Mouse (Mus musculus) liver, embryonic 12.5 days (tissue): ENCODE measurements around the gene Patj. TPM values are rescaled to one million over a fixed set of nuclear protein-coding genes. Genes with fewer than 3 reads are reported as not detected.
"Not testable (repeated sequence)": the region's sequence is repeated elsewhere in the genome, so short reads cannot be mapped to it uniquely, and the experiment has no call there.

Source experiments
- ATAC-seq: fragments of 200-750 bp; cut with Nextera tagmentation; 2 replicates; pipeline ENCODE4 v1.8.0; 2017; ENCODE audit warnings: moderate number of reproducible peaks, mild to moderate bottlenecking, moderate library complexity
- H3K27ac ChIP-seq: fragments of 300-500 bp; sonication (generic); 2 replicates; pipeline ENCODE4 v1.5.1; 2016; ENCODE audit warnings: mild to moderate bottlenecking
- H3K27me3 ChIP-seq: fragments of 300-500 bp; sonication (generic); replicated peaks from 2 replicates; pipeline ENCODE4 v1.6.1; 2016; ENCODE audit warnings: mild to moderate bottlenecking, moderate library complexity
- H3K36me3 ChIP-seq: fragments of 300-500 bp; sonication (generic); 2 replicates; pipeline ENCODE4 v1.6.1; 2016; ENCODE audit warnings: mild to moderate bottlenecking, moderate library complexity
- H3K4me1 ChIP-seq: fragments of 300-500 bp; sonication (generic); 2 replicates; pipeline ENCODE4 v1.6.1; 2016
- H3K4me2 ChIP-seq: fragments of 300-500 bp; sonication (generic); 2 replicates; pipeline ENCODE4 v1.6.1; 2016; ENCODE audit warnings: mild to moderate bottlenecking, moderate library complexity
- H3K4me3 ChIP-seq: fragments of 300-500 bp; sonication (generic); 2 replicates; pipeline ENCODE4 v1.5.1; 2016; ENCODE audit warnings: mild to moderate bottlenecking, moderate library complexity
- H3K9ac ChIP-seq: fragments of 300-500 bp; sonication (generic); 2 replicates; pipeline ENCODE4 v1.6.1; 2016; ENCODE audit warnings: mild to moderate bottlenecking, moderate library complexity
- H3K9me3 ChIP-seq: fragments of 300-500 bp; sonication (generic); replicated peaks from 2 replicates; pipeline ENCODE4 v1.6.1; 2016; ENCODE audit warnings: mild to moderate bottlenecking, moderate library complexity
- WGBS: fragments of 180-500 bp; shearing (Covaris S2); methylation state at CpG from one replicate; pipeline ENCODE4 v1.1.7; 2016; ENCODE audit not compliant: insufficient replicate concordance; 5-methylcytosine and 5-hydroxymethylcytosine counted together
- polyA plus RNA-seq: library from polyadenylated mRNA; unstranded; fragments of >200 nt; fragmentation: Nextera tagmentation; extraction: Ambion mirVana; gene quantifications from 2 replicates; pipeline ENCODE4 v1.2.1, GENCODE M21; 2016

Gene Patj
- polyA plus RNA-seq, 1 experiment from 2014 or later = 2.4 TPM

DNA sequence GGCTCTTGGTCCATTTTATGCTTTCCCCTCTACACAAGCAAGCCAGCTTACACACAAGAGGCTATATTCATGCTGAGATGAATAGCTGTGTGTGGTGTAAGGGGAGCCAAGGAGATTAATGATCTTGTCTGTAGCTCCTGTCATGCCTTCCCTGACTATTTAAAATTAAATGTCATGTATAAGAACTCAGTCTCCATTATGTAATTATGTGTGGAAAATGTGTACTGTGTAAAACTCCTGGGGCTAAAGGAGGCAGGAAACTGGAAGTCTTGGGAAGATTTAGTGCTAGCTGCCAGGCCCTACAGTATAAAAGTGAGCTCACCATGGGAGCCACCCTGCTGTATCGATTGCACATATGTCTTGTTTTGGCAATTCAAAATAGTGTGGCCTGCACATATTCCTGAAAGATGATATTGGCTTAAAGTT is 203.0 kb downstream of the Patj start:
- Histone ChIP-seq H3K27me3 (no peaks in the 10 kb centered on the region), H3K36me3 (no peaks in the 10 kb centered on the region), H3K9ac (no peak overlapping the region), H3K4me1 (no peaks in the 10 kb centered on the region), H3K4me3 (no peak overlapping the region), H3K9me3 (no peaks in the 10 kb centered on the region), H3K4me2 (no peak overlapping the region), H3K27ac (no peak overlapping the region)
- 73% methylated on average over 1 of the region's 1 CpGs for WGBS
- ATAC-seq = no peak

GRCm38 (mm10) chr4:98599358-98599757 is 203.8 kb downstream of the Patj start:
- Histone ChIP-seq H3K36me3 (no peaks in the 10 kb centered on the region), H3K4me2 (no peak overlapping the region), H3K27me3 (no peaks in the 10 kb centered on the region), H3K9ac (no peak overlapping the region), H3K4me3 (no peak overlapping the region), H3K9me3 (no peaks in the 10 kb centered on the region), H3K4me1 (no peaks in the 10 kb centered on the region), H3K27ac (no peak overlapping the region)
- ATAC-seq = no peak
- WGBS = 72% methylated on average over 6 of the region's 6 CpGs

DNA sequence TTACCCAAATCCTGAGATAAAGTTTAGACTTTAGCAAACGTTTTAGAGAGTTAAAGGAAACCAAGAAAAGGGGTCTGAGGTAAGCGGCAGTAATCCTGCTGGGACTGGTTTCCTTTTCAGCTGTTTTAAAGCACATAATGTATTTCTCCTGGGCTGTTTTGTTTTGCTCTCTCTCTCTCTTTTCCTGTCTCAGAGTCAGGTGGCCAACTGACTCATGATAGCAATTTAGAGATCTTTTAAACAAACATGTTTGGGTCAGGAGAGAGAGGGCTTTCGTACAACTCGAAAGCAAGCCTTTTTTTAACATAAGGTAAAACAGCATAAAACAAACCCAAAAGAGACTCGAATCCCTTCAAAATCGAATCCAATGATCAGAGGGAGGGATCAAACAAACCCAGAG is 207.5 kb downstream of the Patj start:
- no peaks in the 10 kb centered on the region for H3K9me3 ChIP-seq
- H3K36me3 ChIP-seq = no peaks in the 10 kb centered on the region
- H3K27ac ChIP-seq = no peak overlapping the region
- no peak overlapping the region for H3K4me3 ChIP-seq
- no peaks in the 10 kb centered on the region for H3K27me3 ChIP-seq
- H3K9ac ChIP-seq = no peak overlapping the region
- WGBS = 55% methylated on average over 6 of the region's 6 CpGs
- no peaks in the 10 kb centered on the region for H3K4me1 ChIP-seq
- no peak overlapping the region for H3K4me2 ChIP-seq
- no peak for ATAC-seq

- H3K27ac ChIP-seq = no peak overlapping the region
- H3K4me3 ChIP-seq = no peak overlapping the region
- H3K27me3 ChIP-seq = no peaks in the 10 kb centered on the region
- H3K4me1 ChIP-seq = no peaks in the 10 kb centered on the region
- H3K4me2 ChIP-seq = no peak overlapping the region
- no peak for ATAC-seq
- H3K9me3 ChIP-seq = no peaks in the 10 kb centered on the region
- no peak overlapping the region for H3K9ac ChIP-seq
- H3K36me3 ChIP-seq = no peaks in the 10 kb centered on the region
- WGBS = 73% methylated on average over 2 of the region's 2 CpGs
These were observed 214.9 kb downstream of the Patj start for GRCm38 (mm10) chr4:98610501-98610900.

- Histone ChIP-seq H3K27me3 (no peaks in the 10 kb centered on the region), H3K9me3 (no peaks in the 10 kb centered on the region), H3K27ac (no peak overlapping the region), H3K9ac (no peak overlapping the region), H3K4me1 (no peaks in the 10 kb centered on the region), H3K4me2 (no peak overlapping the region), H3K4me3 (no peak overlapping the region), H3K36me3 (no peaks in the 10 kb centered on the region)
- WGBS = 85% methylated on average over 3 of the region's 3 CpGs
- no peak for ATAC-seq
These were observed 218.8 kb downstream of the Patj start for GRCm38 (mm10) chr4:98614395-98614794.

DNA sequence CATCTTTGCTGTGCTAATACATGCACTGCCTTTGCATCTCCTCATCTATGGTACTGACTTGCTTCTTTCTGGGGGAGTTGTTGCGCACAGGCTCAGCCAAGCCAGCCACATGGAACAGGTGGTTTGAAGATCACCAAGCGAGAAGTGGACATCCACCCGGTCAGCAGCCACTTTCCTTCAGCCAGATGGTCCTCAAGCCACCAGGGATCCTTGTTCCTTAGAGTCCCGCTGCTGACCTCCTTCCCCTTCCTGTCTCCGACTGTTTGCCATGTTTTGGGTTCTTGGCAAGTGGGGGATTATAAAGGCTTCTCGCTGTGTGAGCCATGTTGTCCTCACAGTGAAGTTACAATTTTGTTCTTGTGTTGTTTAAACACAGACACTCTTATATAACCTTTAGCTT is 223.6 kb downstream of the Patj start:
- no peaks in the 10 kb centered on the region for H3K27me3 ChIP-seq
- H3K27ac ChIP-seq = no peak overlapping the region
- H3K9me3 ChIP-seq = no peaks in the 10 kb centered on the region
- no peak overlapping the region for H3K4me3 ChIP-seq
- ATAC-seq = no peak
- WGBS = 67% methylated on average over 6 of the region's 6 CpGs
- H3K36me3 ChIP-seq = no peaks in the 10 kb centered on the region
- no peak overlapping the region for H3K9ac ChIP-seq
- no peaks in the 10 kb centered on the region for H3K4me1 ChIP-seq
- H3K4me2 ChIP-seq = no peak overlapping the region

DNA sequence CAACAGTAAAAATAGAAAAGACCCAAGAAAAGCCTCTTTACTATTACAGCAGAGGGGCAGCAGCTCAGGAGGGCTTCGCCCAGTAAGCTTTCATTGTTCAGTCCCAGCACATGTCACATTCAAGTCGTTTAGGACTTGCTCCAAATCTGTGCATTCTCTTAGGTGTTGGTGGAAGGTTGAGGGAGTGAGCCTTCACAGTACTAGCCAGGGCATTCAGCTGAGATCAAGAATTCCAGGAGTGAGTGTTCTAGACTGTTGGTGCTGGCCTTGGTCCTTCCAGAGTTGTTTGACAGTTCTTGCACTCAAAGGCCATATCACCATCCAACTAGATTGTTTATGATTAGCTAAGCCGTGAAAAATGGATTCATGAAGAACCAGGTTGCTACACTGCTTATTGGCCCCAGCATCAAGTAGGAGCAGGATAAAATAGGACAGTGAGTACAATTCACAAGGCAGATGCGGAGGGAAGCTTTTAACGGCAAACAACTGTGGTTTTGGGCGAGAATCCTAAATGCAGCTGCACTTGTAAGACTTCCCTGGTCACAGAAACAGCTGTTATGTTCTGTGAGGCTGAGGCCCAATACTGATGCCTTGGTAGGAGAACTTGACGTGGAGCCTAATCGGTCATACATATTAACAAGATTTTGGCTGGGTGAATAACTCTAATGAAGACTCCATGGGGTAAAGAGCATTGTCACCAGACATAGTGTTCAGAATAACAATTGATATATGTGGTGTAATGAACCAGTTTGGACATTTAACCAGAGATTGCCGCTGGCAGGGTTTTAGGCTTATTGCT is 225.6 kb downstream of the Patj start:
- no peaks in the 10 kb centered on the region for H3K36me3 ChIP-seq
- no peaks in the 10 kb centered on the region for H3K4me1 ChIP-seq
- H3K4me2 ChIP-seq = no peak overlapping the region
- H3K27me3 ChIP-seq = no peaks in the 10 kb centered on the region
- 66% methylated on average over 9 of the region's 9 CpGs for WGBS
- no peak overlapping the region for H3K4me3 ChIP-seq
- no peak for ATAC-seq
- H3K9me3 ChIP-seq = no peaks in the 10 kb centered on the region
- no peak overlapping the region for H3K9ac ChIP-seq
- H3K27ac ChIP-seq = no peak overlapping the region

DNA sequence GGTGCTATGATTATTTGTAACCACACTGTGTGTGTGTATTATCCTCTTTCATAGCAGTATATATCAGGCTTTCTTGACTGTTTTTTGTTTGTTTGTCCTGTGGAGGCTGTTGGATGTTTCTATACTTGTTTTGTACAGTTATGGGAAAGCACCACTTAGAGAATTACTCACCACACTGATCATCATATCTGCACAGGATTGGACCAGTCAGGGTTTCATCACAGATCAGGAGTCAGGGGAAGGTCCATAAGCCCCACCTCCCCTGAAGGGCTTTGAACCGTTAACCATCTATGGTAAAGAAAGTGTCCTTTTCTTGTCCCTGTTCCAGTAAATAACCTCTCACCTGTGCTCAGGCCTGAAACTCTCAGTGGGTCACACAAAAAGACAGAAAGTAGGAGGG is 226.6 kb downstream of the Patj start:
- Histone ChIP-seq H3K4me1 (no peaks in the 10 kb centered on the region), H3K4me3 (no peak overlapping the region), H3K9me3 (no peaks in the 10 kb centered on the region), H3K9ac (no peak overlapping the region), H3K4me2 (no peak overlapping the region), H3K27me3 (no peaks in the 10 kb centered on the region), H3K36me3 (no peaks in the 10 kb centered on the region), H3K27ac (no peak overlapping the region)
- 68% methylated on average over 1 of the region's 1 CpGs for WGBS
- ATAC-seq = no peak

DNA sequence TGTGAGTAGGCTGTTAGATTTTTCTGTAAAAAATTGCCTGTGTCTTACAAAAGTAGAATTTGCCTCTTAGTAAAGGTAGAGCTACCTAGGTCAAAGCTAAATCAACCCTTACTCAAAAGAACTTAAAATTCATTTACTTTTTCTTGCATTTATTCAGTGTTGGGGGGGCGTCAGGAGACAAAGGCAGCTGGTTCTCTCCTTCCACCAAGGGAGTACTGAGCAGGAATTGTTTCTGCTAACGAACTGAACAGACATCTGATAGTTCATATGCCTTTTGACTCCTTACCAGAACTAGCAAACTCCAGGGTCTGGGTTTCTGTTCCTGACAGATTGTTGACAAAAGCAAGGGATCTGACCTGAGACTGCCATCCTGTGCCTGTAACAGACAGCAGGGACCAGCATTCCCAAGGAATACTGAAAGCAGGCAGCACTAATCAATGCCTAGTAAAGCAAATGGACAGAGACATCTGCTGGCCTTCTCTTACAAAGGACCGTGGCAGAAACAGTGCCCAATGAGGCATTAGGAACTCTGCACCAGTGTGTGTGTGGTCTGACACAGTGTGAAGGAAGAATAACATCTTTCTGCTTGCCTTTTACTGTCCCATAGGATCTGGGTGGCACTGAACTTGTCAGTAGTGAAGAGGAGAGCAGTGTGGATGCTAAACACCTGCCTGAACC is 227.6 kb downstream of the Patj start:
- H3K36me3 ChIP-seq = no peaks in the 10 kb centered on the region
- no peaks in the 10 kb centered on the region for H3K9me3 ChIP-seq
- ATAC-seq = no peak
- no peak overlapping the region for H3K4me2 ChIP-seq
- no peaks in the 10 kb centered on the region for H3K27me3 ChIP-seq
- no peak overlapping the region for H3K4me3 ChIP-seq
- no peak overlapping the region for H3K27ac ChIP-seq
- no peaks in the 10 kb centered on the region for H3K4me1 ChIP-seq
- 43% methylated on average over 3 of the region's 3 CpGs for WGBS
- H3K9ac ChIP-seq = no peak overlapping the region

DNA sequence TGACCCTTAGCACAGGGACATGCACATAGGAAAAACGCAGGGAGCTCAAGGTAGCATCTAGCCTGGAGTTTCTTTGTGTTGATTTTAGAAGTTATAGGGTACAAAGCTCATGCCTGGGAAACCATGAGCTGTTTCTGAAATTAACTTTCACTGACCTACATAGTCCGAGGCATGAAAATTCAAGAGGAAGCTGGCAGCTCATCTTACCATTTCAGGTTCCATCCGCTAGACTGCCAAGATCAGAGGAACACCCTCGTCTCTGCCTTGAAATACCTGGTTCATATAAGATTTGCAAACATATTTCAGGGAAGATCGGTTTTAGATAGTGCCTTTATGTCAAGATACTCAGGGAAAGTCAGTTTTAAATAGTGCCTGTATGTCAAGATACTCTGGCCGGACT is 232.7 kb downstream of the Patj start:
- Histone ChIP-seq H3K36me3 (no peaks in the 10 kb centered on the region), H3K9ac (no peak overlapping the region), H3K27me3 (no peaks in the 10 kb centered on the region), H3K4me3 (no peak overlapping the region), H3K4me2 (no peak overlapping the region), H3K9me3 (no peaks in the 10 kb centered on the region), H3K4me1 (no peaks in the 10 kb centered on the region), H3K27ac (no peak overlapping the region)
- WGBS = 69% methylated on average over 6 of the region's 6 CpGs
- ATAC-seq = no peak

GRCm38 (mm10) chr4:98629217-98629616 is 233.6 kb downstream of the Patj start:
- H3K36me3 ChIP-seq, H3K27me3 ChIP-seq, H3K9me3 ChIP-seq, ATAC-seq, H3K4me2 ChIP-seq, H3K4me1 ChIP-seq, H3K9ac ChIP-seq, H3K4me3 ChIP-seq, H3K27ac ChIP-seq: not testable (repeated sequence)

- H3K4me1 ChIP-seq = no peaks in the 10 kb centered on the region
- 76% methylated on average over 18 of the region's 18 CpGs for WGBS
- no peak overlapping the region for H3K4me3 ChIP-seq
- no peak overlapping the region for H3K4me2 ChIP-seq
- no peaks in the 10 kb centered on the region for H3K36me3 ChIP-seq
- no peak for ATAC-seq
- H3K27me3 ChIP-seq = no peaks in the 10 kb centered on the region
- 0 out of 2 replicates have a peak, but pooled peaks cover 3% of the 10 kb centered on the region for H3K9me3 ChIP-seq
- no peak overlapping the region for H3K27ac ChIP-seq
- no peak overlapping the region for H3K9ac ChIP-seq
These were observed 239.7 kb downstream of the Patj start for GRCm38 (mm10) chr4:98635140-98635837.
